Mouse (Mus musculus): ENCODE measurements around the gene Nsun2. TPM values are rescaled to one million over a fixed set of nuclear protein-coding genes. Genes with fewer than 3 reads are reported as not detected.
A peak's percentile ranks its signal among the peaks of the same experiment; 100 is the strongest.

The Nsun2 gene
- polyA plus RNA-seq, 1 experiment: 109 TPM

DNA sequence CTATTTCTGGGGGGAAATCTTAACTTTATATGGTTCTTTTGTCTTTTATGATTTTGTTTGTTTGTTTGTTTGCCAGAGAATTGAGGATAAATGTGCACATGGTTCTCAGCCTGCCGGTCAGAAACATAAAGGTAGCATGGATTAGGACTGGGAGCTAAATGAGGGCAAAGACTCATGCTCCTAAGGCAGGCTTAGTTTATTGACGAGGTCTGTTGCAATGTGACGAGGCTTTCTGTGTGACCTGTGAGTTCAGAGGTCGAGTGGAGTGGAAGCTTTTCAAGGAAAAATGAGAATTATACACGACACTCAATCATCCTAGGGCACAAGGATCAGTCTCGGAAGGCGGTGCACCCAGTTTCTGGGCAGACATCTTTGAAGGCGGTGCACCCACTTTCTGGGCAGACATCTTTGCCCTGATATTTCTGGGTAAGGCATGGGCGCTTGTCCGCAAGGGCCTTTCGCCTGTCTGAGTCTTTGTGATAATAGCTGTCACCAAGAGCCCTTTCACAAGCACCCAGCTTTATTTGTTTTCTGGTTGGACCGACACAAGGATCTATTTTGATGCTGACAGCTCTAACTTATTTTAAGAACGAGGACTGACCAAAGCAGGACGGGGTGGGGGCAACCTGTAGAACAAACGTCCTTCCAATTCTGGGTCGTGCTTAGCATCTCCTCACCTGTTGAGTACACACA is 14.1 kb downstream of the Nsun2 start:
- Histone ChIP-seq H3K4me3 (ENCODE audit: insufficient read depth, low read length) (no peak overlapping the region), H3K4me1 (ENCODE audit: control insufficient read depth, insufficient read depth, low read length) (peaks cover 9% of the 10 kb centered on the region; the same call in 1 of the 2 replicates), H3K27ac (ENCODE audit: insufficient read depth, low read length) (no peak overlapping the region)
- TF ChIP-seq POLR2A (IDR thresholded peaks at IDR 0.05; ENCODE audit: low read depth, low read length): no peak
- no peak for TF ChIP-seq CTCF (IDR thresholded peaks at IDR 0.05; ENCODE audit: borderline replicate concordance, insufficient read depth, low read length)

DNA sequence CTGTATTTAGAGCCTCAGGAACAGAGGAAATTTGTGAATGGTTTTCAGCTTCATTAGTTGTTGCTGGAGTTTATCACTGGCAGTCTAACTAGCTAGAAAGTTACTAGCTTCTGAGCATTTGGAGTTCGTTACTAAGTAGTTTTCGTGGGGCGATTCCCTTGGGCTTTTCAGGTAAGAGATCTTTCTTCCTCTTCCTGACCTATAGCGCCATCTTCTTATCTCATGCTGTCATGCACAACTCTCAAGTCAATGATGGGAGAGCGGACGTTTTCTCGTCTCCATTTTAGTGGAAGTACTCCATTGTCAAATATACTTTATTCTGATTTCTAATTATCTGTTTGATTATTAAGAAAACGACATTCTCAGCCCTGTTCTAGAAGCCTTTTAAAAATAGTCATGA is 16.4 kb downstream of the Nsun2 start:
- H3K4me1 ChIP-seq (ENCODE audit: control insufficient read depth, insufficient read depth, low read length): no peaks in the 10 kb centered on the region
- TF ChIP-seq CTCF (IDR thresholded peaks at IDR 0.05; ENCODE audit: borderline replicate concordance, insufficient read depth, low read length) (no peak), POLR2A (IDR thresholded peaks at IDR 0.05; ENCODE audit: low read depth, low read length) (no peak)
- H3K27ac ChIP-seq (ENCODE audit: insufficient read depth, low read length): no peak overlapping the region
- H3K4me3 ChIP-seq (ENCODE audit: insufficient read depth, low read length): no peak overlapping the region

DNA sequence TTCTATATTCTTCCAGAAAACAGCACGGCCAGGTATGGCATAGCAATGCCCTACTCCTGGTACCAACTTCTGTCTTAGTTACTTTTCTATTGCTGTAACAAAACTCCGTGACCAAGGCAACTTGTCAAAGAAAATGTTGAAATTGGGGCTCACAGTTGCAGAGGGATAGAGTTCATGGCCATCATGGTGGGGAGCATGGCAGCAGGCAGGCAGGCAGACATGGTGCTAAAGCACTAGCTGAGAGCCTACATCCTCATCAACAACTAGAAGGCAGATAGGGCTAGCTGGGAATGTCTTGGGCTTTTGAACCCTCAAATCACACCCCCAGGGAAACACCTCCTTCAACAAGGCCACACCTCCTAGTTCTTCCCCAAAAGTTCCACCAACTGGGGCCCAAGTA is 17.3 kb downstream of the Nsun2 start:
- no peak for TF ChIP-seq CTCF (IDR thresholded peaks at IDR 0.05; ENCODE audit: borderline replicate concordance, insufficient read depth, low read length)
- TF ChIP-seq POLR2A (IDR thresholded peaks at IDR 0.05; ENCODE audit: low read depth, low read length): no peak
- H3K4me3 ChIP-seq (ENCODE audit: insufficient read depth, low read length): no peak overlapping the region
- no peaks in the 10 kb centered on the region for H3K4me1 ChIP-seq (ENCODE audit: control insufficient read depth, insufficient read depth, low read length)
- H3K27ac ChIP-seq (ENCODE audit: insufficient read depth, low read length): no peak overlapping the region

DNA sequence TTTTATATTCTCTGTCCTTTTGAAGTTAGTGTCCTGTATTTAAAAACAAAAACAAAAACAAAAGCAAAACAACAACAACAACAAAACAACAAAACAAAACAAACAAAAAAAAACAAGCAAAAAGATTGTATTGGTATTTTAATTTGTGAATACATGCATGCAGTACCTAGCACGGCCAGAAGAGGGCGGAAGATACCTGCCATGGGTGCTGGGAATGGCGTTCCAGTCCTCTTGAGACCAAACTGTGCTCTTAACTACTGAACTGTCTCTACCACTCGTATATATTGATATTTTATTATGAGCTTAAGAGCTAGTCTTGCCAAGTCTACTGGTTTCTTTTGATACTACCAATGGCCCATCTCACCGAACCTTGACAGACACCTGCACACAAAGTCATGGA is 19.5 kb downstream of the Nsun2 start:
- Histone ChIP-seq H3K27ac (ENCODE audit: insufficient read depth, low read length) (no peak overlapping the region), H3K4me3 (ENCODE audit: insufficient read depth, low read length) (no peak overlapping the region), H3K4me1 (ENCODE audit: control insufficient read depth, insufficient read depth, low read length) (no peaks in the 10 kb centered on the region)
- TF ChIP-seq POLR2A (IDR thresholded peaks at IDR 0.05; ENCODE audit: low read depth, low read length) (no peak), CTCF (IDR thresholded peaks at IDR 0.05; ENCODE audit: borderline replicate concordance, insufficient read depth, low read length) (peak; percentile 82; the same call in 1 of the 2 replicates)

DNA sequence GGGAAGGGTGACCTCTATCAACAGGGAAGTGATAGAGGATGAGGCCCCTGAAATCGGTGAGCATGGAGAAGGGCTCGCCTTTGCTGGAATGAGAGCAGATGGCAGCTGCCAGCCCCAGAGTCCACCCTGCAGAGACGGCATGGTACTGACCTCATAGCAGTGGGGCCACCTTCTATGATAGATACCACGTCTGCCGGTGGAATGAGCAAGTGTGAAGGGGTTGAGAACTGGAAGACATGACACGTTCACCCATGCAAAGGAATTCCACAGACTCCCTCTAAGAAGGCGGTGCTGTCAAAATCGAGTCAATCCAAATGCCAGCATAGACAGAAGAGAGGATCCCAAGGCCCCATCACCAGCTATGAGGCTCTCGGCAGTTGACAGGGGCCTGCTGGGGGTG is 20.7 kb downstream of the Nsun2 start:
- TF ChIP-seq CTCF (IDR thresholded peaks at IDR 0.05; ENCODE audit: borderline replicate concordance, insufficient read depth, low read length) (no peak), POLR2A (IDR thresholded peaks at IDR 0.05; ENCODE audit: low read depth, low read length) (no peak)
- Histone ChIP-seq H3K4me1 (ENCODE audit: control insufficient read depth, insufficient read depth, low read length) (no peaks in the 10 kb centered on the region), H3K4me3 (ENCODE audit: insufficient read depth, low read length) (no peak overlapping the region), H3K27ac (ENCODE audit: insufficient read depth, low read length) (no peak overlapping the region)

DNA sequence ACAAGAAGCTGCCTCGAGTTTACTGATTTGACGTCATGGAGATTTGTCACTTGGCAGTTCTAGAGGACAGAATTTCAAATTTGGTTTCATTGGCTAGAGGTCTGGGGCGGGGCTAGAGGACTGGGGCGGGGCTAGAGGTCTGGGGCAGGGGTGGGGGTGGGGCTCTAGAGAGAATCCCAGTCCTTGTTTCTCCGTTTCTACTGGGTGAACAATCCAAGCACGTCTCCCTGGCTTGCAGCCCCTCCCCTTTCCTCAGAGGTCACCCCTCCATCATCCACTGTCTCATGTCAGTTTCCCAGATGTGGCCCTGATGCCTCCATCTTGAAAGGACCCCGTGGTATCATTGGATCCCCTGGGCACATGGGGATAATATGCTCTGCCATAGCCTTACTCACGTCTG is 21.5 kb downstream of the Nsun2 start:
- TF ChIP-seq POLR2A (IDR thresholded peaks at IDR 0.05; ENCODE audit: low read depth, low read length) (no peak), CTCF (IDR thresholded peaks at IDR 0.05; ENCODE audit: borderline replicate concordance, insufficient read depth, low read length) (no peak)
- H3K27ac ChIP-seq (ENCODE audit: insufficient read depth, low read length): no peak overlapping the region

DNA sequence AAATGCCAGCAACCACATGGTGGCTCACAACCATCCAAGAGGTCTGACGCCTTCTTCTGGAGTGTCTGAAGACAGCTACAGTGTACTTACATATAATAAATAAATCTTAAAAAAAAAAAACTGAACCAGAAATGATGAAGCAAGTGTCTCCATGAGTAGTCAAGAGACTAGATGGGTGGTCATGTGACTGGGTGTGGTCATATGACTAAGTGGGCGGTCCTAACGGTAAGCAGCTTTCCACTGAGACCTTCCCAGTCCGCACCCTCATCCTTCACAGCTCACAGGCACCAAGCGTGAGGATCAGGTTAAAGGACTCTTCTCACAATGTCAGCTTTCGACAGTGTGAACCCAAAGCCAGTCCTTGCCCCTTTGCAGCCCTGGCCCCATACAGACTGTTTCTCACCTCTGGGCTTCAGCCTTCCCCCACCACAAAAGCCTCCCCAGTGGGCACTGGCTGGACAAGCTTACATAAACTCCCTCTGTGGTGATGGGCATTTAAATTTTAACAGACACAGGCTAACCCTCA is 22.5 kb downstream of the Nsun2 start:
- no peaks in the 10 kb centered on the region for H3K4me1 ChIP-seq (ENCODE audit: control insufficient read depth, insufficient read depth, low read length)
- TF ChIP-seq CTCF (IDR thresholded peaks at IDR 0.05; ENCODE audit: borderline replicate concordance, insufficient read depth, low read length) (no peak), POLR2A (IDR thresholded peaks at IDR 0.05; ENCODE audit: low read depth, low read length) (no peak)

More for the DNA sequence above, 21.5 kb downstream of the Nsun2 start:
- H3K4me1 ChIP-seq (ENCODE audit: control insufficient read depth, insufficient read depth, low read length): no peaks in the 10 kb centered on the region
- no peak overlapping the region for H3K4me3 ChIP-seq (ENCODE audit: insufficient read depth, low read length)

DNA sequence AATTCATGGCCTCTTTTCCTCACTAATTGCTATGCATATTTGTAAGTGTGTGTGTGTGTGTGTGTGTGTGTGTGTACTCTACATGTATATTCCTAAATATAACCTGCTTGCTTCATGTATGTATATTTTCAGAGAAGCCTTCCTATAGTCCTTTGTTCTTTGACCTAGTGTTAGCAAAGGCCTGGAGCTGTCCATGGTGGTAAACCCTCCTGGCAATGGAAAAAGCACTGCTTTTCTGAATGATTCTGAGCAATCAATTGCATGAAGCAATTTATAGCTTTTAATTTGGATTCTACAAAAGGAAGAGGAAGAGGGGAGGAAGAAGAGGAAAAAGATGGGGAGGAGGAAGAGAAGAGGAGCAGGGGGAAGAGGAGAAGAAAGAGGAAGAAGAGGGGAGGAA is 23.2 kb downstream of the Nsun2 start:
- Histone ChIP-seq H3K27ac (ENCODE audit: insufficient read depth, low read length) (no peak overlapping the region), H3K4me3 (ENCODE audit: insufficient read depth, low read length) (no peak overlapping the region)
- TF ChIP-seq CTCF (IDR thresholded peaks at IDR 0.05; ENCODE audit: borderline replicate concordance, insufficient read depth, low read length): no peak

More for the DNA sequence above, 22.5 kb downstream of the Nsun2 start:
- H3K4me3 ChIP-seq (ENCODE audit: insufficient read depth, low read length): no peak overlapping the region
- no peak overlapping the region for H3K27ac ChIP-seq (ENCODE audit: insufficient read depth, low read length)

DNA sequence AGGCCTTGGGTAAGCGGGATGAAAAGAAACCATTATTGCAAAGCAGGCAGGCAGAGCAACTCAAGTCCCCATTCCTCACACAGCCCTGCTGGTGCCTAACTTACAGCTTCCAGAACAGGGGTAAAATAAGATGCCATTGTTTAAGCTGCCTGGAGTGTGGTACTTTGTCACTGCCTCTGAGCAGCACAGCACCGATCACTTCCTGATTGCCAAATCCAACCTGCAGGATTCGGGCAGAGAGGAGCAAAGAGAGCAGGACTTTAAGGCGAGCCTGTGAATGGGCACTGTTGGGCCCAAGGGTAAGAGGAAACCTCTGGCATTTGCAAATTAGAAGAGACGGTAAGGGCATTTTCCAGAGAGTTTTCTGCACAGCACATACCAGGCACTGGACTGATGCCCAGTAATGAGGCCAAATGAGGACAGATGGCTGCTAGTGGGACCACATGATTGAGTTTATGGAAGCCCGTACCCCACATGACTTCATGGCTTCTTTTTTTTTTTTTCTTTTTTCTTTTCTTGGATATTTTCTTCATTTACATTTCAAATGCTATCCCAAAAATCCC is 24.6 kb downstream of the Nsun2 start:
- Histone ChIP-seq H3K27ac (ENCODE audit: insufficient read depth, low read length) (no peak overlapping the region), H3K4me3 (ENCODE audit: insufficient read depth, low read length) (no peak overlapping the region), H3K4me1 (ENCODE audit: control insufficient read depth, insufficient read depth, low read length) (no peaks in the 10 kb centered on the region)
- TF ChIP-seq CTCF (IDR thresholded peaks at IDR 0.05; ENCODE audit: borderline replicate concordance, insufficient read depth, low read length) (no peak), POLR2A (IDR thresholded peaks at IDR 0.05; ENCODE audit: low read depth, low read length) (no peak)

More for the DNA sequence above, 23.2 kb downstream of the Nsun2 start:
- H3K4me1 ChIP-seq (ENCODE audit: control insufficient read depth, insufficient read depth, low read length): no peaks in the 10 kb centered on the region

DNA sequence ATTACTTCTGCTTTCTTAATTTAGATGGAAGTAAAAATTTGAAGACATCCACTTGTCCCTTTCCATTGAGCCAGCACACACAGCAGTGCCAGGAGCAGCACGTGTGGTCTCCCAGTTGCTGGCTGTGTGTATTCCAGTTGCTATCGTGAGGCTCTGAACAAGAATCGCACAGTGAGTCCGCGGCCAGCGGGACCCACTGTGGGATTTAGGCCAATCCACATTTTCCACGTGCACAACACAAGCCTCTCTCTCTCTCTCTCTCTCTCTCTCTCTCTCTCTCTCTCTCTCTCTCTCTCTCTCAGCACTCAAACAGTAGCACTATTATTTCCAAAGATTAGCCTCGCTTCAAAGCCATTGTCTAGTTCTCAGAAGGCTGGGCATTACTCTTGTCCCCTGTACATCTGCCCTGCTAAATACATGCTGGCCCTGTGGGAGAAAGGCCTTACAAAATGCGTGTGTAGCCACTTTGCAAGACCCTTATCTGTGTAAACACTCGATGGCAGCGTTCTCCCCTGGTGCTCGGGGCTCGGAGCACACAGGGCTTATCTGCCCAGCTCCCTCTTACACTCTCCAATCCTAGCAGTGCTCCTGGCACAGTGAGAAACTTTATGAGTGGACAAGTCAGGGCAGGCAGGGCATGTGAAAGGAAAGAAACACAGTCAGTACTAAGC is 25.9 kb downstream of the Nsun2 start:
- TF ChIP-seq CTCF (IDR thresholded peaks at IDR 0.05; ENCODE audit: borderline replicate concordance, insufficient read depth, low read length) (no peak), POLR2A (IDR thresholded peaks at IDR 0.05; ENCODE audit: low read depth, low read length) (no peak)
- no peaks in the 10 kb centered on the region for H3K4me1 ChIP-seq (ENCODE audit: control insufficient read depth, insufficient read depth, low read length)
- H3K4me3 ChIP-seq (ENCODE audit: insufficient read depth, low read length): no peak overlapping the region
- H3K27ac ChIP-seq (ENCODE audit: insufficient read depth, low read length): no peak overlapping the region

Measured in embryonic fibroblast, embryonic 13.5 days (primary cell).